Mouse (Mus musculus) testis, adult 2 months (tissue): ENCODE data around the gene Sgsm3.
"Not testable (repeated sequence)": the region's sequence is repeated elsewhere in the genome, so short reads cannot be mapped to it uniquely, and the experiment has no call there.

Source experiments
- CTCF ChIP-seq: fragments of 200-500 bp; IDR thresholded peaks from 2 replicates; pipeline ENCODE4 v1.5.1; 2012; ENCODE audit warnings: low read depth, mild to moderate bottlenecking, inconsistent platforms, low read length, moderate library complexity; ENCODE audit not compliant: control insufficient read depth, insufficient read depth, insufficient replicate concordance
- POLR2A ChIP-seq: fragments of 200-500 bp; IDR thresholded peaks from 2 replicates; pipeline ENCODE4 v1.6.1; 2012; ENCODE audit warnings: low read depth, mild to moderate bottlenecking, inconsistent platforms, low read length, moderate library complexity; ENCODE audit not compliant: control insufficient read depth

DNA sequence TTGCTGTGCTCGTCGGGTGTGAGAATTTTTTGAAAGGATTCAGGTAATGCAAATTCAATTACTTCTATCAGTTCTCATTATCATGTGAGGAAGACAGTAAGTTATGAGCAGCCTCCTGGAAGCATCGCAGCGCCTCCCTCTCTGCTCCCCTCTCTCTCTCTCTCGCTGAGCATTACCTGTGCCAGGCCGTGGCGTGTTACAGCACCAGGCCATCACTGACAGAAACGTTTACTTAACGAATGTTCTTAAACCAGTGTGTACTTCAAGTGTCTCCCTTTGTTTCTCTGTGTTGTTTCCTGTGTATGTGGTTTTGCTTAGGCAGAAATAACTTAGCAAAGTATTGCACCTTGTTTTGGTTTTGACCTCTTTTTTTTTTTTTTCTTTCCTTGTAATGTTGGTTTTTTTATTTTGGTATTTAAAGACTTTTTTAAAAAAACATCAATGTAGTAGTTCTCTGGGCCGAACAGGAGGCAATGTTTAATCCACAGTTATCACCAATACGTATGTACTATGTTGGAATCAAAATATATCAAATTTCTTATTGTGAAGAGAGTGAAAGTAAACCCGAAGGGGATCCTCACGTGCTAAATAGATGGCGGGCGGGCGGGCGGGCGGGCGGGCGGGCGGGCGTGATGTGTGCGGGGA, 46.8 kb upstream of the Sgsm3 start:
- not testable (repeated sequence) for TF ChIP-seq POLR2A, CTCF
